Mouse (Mus musculus) heart, postnatal 0 days (tissue): ENCODE results near the gene Gm5129. TPM values are rescaled to one million over a fixed set of nuclear protein-coding genes. Genes with fewer than 3 reads are reported as not detected.

ENCODE experiments used
- ATAC-seq: fragments of 200-750 bp; cut with Nextera tagmentation; 2 replicates; pipeline ENCODE4 v1.8.0; 2017; ENCODE audit warnings: low read depth, moderate number of reproducible peaks, moderate library complexity; ENCODE audit not compliant: insufficient read depth
- DNase-seq: peaks from one replicate; pipeline ENCODE4 v3.0.0-alpha.2; 2016; ENCODE audit warnings: low spot score
- H3K27ac ChIP-seq: fragments of 300-500 bp; sonication (generic); 2 replicates; pipeline ENCODE4 v1.5.1; 2014; ENCODE audit warnings: low read depth, mild to moderate bottlenecking
- H3K27me3 ChIP-seq: fragments of 300-500 bp; sonication (generic); 2 replicates; pipeline ENCODE4 v1.6.1; 2014; ENCODE audit warnings: low read length, mixed read lengths; ENCODE audit not compliant: control insufficient read depth, insufficient read depth
- H3K36me3 ChIP-seq: fragments of 300-500 bp; sonication (generic); replicated peaks from 2 replicates; pipeline ENCODE4 v1.6.1; 2014; ENCODE audit warnings: low read length, mixed read lengths; ENCODE audit not compliant: control insufficient read depth, insufficient read depth
- H3K4me1 ChIP-seq: fragments of 300-500 bp; sonication (generic); 2 replicates; pipeline ENCODE4 v1.6.1; 2014; ENCODE audit warnings: antibody characterized with exemption; ENCODE audit not compliant: control insufficient read depth, insufficient read depth
- H3K4me2 ChIP-seq: fragments of 300-500 bp; sonication (generic); 2 replicates; pipeline ENCODE4 v1.6.1; 2014; ENCODE audit warnings: low read depth, mild to moderate bottlenecking, low read length, moderate library complexity
- H3K4me3 ChIP-seq: fragments of 300-500 bp; sonication (generic); 2 replicates; pipeline ENCODE4 v1.5.1; 2014; ENCODE audit warnings: low read depth, low read length
- H3K9ac ChIP-seq: fragments of 300-500 bp; sonication (generic); replicated peaks from 2 replicates; pipeline ENCODE4 v1.6.1; 2014; ENCODE audit warnings: low read depth, low read length, mixed read lengths
- H3K9me3 ChIP-seq: fragments of 300-500 bp; sonication (generic); replicated peaks from 2 replicates; pipeline ENCODE4 v1.6.1; 2016; ENCODE audit warnings: low read length; ENCODE audit not compliant: control insufficient read depth
- CTCF ChIP-seq: IDR thresholded peaks from 2 replicates; pipeline ENCODE4 v1.5.1; 2016; ENCODE audit warnings: antibody characterized with exemption, control low read depth, low read depth
- EP300 ChIP-seq: IDR thresholded peaks from 2 replicates; pipeline ENCODE4 v1.6.1; 2016; ENCODE audit warnings: antibody characterized with exemption, low read depth
- WGBS: fragments of 180-500 bp; shearing (Covaris S2); extraction: QIAGEN DNeasy Blood & Tissue Kit; methylation state at CpG from one replicate; pipeline ENCODE4 v1.1.7; 2014; 5-methylcytosine and 5-hydroxymethylcytosine counted together
- polyA plus RNA-seq: library from polyadenylated mRNA; unstranded; fragments of >200 nt; fragmentation: Nextera tagmentation; extraction: Ambion mirVana; gene quantifications from 2 replicates; pipeline ENCODE4 v1.2.1, GENCODE M21; 2015
- total RNA-seq: library from RNA; depleted of rRNA; stranded (reverse); fragments of >200 nt; gene quantifications from 2 replicates; pipeline ENCODE4 v1.2.3, GENCODE M21; 2014; ENCODE audit warnings: low replicate concordance

The Gm5129 gene
- total and polyA plus RNA-seq, 2 experiments from 2014 or later: not detected

DNA sequence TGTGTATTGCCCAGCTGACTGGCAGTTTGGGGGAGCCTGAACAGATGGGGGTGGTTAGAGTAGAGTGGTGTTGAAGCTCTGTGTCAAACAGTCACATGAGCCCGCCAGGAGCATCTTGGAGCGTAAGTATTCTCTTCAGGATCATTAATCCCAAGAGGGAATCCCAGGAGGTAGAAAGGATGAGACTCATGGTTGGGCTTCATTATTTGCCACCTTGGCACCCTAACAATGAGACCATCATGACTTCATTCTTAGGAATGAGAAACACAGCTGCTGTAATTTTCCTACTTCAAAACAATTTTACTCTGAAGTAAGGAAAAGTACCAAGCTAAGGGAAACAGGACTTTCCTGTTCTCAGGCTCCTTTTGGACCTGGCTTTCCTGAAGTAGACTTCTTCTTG lies 10.4 kb downstream of the Gm5129 start:
- TF ChIP-seq CTCF: no peak
- ATAC-seq: no peak
- H3K4me1 ChIP-seq: no peaks in the 10 kb centered on the region
- H3K9me3 ChIP-seq: no peaks in the 10 kb centered on the region
- H3K4me3 ChIP-seq: no peak overlapping the region
- H3K36me3 ChIP-seq: no peaks in the 10 kb centered on the region
- WGBS: 73% methylated on average over 2 of the region's 2 CpGs
- no peak overlapping the region for H3K27ac ChIP-seq
- DNase-seq: no peak
- no peaks in the 10 kb centered on the region for H3K27me3 ChIP-seq
- H3K4me2 ChIP-seq: no peak overlapping the region
- no peak overlapping the region for H3K9ac ChIP-seq

DNA sequence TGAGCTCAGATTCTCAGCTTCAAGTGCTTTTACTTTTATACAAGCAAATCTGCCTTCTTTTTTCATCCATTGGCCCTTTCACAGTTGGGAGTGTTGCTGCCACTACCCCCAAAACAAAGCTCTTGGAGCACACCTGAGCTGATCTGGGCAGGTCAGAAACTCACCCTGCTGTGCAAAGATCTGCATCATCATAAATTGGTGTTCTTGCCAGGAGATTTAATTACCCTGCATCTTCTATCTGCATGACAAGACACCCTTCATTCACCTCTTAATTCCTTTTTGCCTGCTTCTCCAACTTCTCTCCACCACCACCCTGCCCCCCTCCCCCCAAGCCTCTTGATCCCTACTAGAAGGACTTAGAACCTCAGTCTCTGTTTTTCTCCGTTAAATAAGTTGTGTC lies 14.6 kb downstream of the Gm5129 start:
- H3K4me3 ChIP-seq: no peak overlapping the region
- no peak overlapping the region for H3K4me2 ChIP-seq
- no peaks in the 10 kb centered on the region for H3K9me3 ChIP-seq
- TF ChIP-seq CTCF (no peak), EP300 (no peak)
- ATAC-seq: no peak
- H3K27me3 ChIP-seq: no peaks in the 10 kb centered on the region
- no peak overlapping the region for H3K27ac ChIP-seq
- WGBS: 26% methylated on average over 1 of the region's 1 CpGs
- no peaks in the 10 kb centered on the region for H3K36me3 ChIP-seq
- no peak overlapping the region for H3K9ac ChIP-seq
- DNase-seq: no peak
- no peaks in the 10 kb centered on the region for H3K4me1 ChIP-seq

DNA sequence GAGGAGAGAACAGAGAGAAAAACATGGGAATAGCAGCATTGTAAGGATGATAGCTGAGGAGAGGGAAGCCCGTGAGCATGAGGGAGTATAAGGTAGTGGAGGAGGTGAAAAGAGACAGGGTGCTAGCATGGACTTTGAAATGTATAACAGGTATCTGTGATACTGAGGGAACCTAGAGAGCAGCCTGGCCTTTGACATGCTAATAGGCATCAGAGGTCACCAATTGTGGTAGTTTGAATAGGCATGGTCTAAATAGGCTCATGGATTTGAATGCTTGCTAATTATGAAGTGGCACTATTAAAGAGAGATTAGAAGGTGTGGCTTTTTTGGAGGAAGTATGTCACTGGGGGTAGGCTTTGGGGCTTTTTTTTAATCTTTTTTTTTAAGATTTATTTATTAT lies 22.8 kb downstream of the Gm5129 start:
- H3K4me1 ChIP-seq: no peaks in the 10 kb centered on the region
- no peak for ATAC-seq
- WGBS: 55% methylated on average over 1 of the region's 1 CpGs
- TF ChIP-seq EP300: no peak
- TF ChIP-seq CTCF: no peak
- no peak overlapping the region for H3K9ac ChIP-seq
- H3K4me2 ChIP-seq: no peak overlapping the region
- H3K9me3 ChIP-seq: no peaks in the 10 kb centered on the region
- no peak overlapping the region for H3K27ac ChIP-seq
- H3K36me3 ChIP-seq: no peaks in the 10 kb centered on the region
- H3K4me3 ChIP-seq: no peak overlapping the region
- H3K27me3 ChIP-seq: no peaks in the 10 kb centered on the region
- no peak for DNase-seq

DNA sequence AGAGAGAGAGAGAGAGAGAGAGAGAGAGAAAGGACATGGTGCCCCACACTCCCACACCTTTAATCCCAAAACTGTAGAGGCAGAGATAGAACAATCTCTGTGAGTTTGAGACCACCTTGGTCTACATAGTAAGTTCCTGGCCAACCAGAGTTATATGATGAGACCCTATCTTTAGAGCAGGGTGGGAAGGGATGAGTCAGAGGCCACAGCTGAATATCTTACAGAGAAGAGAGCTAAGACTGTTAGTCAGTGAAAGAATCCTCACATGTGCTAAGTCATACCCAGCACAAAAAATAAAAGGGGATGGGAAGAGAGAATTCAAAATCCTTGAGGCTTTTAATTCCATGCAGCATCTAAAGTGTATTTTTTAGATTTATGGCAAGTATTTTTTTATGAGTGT lies 24.1 kb downstream of the Gm5129 start:
- no peak overlapping the region for H3K4me3 ChIP-seq
- H3K27me3 ChIP-seq: no peaks in the 10 kb centered on the region
- no peaks in the 10 kb centered on the region for H3K4me1 ChIP-seq
- no peaks in the 10 kb centered on the region for H3K36me3 ChIP-seq
- no peak for TF ChIP-seq CTCF
- TF ChIP-seq EP300: no peak
- H3K4me2 ChIP-seq: no peak overlapping the region
- H3K9ac ChIP-seq: no peak overlapping the region
- H3K27ac ChIP-seq: no peak overlapping the region
- no peak for DNase-seq
- H3K9me3 ChIP-seq: no peaks in the 10 kb centered on the region
- no peak for ATAC-seq

DNA sequence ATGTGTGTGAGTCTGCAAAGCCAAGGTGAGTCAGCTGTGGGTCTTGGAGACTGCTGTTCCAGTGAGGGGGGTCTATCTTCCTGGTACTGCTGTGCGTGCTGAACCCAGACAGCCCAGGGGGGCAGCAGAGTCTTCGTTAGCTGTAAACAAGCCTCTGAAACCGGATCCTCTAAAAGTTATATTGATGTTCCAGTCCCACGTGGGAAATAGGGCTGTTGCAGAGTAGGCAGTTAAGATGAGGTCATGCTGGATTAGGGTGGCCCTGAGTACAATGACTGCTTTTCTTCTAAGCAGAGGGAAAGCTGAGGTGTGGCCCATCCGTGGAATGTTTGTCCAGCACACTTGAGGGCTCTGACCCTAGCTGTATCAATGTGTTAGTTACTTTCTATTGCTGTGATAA lies 27.5 kb downstream of the Gm5129 start:
- ATAC-seq: no peak
- TF ChIP-seq EP300 (no peak), CTCF (no peak)
- WGBS: 23% methylated on average over 5 of the region's 5 CpGs
- no peaks in the 10 kb centered on the region for H3K9me3 ChIP-seq
- no peak overlapping the region for H3K27ac ChIP-seq
- DNase-seq: no peak
- H3K4me3 ChIP-seq: no peak overlapping the region
- H3K36me3 ChIP-seq: no peaks in the 10 kb centered on the region
- H3K4me2 ChIP-seq: no peak overlapping the region
- H3K27me3 ChIP-seq: no peaks in the 10 kb centered on the region
- no peaks in the 10 kb centered on the region for H3K4me1 ChIP-seq
- no peak overlapping the region for H3K9ac ChIP-seq

DNA sequence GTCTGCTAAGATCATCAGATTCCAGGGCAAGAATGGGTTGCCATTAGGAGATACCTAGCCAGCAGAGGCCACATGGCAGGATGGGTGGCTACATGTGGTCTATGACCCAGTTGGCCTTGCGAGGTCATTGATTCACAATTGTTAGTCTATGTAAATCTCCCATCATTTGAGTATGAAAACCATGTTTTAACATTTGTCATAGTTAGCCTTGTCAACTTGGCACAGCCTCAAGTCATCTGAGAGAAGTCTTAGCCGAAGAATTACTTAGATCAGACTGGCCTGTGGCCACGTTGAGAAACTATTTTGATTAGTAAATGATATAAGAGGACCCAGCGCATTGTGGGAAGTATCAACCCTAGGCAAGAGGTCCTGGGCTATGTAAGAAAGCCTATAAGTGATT lies 28.5 kb downstream of the Gm5129 start:
- no peak for TF ChIP-seq CTCF
- Histone ChIP-seq H3K4me1 (no peaks in the 10 kb centered on the region), H3K36me3 (no peaks in the 10 kb centered on the region), H3K9me3 (no peaks in the 10 kb centered on the region), H3K4me2 (no peak overlapping the region), H3K27ac (no peak overlapping the region), H3K27me3 (no peaks in the 10 kb centered on the region), H3K9ac (no peak overlapping the region), H3K4me3 (no peak overlapping the region)
- 79% methylated on average over 4 of the region's 4 CpGs for WGBS
- DNase-seq: no peak
- no peak for ATAC-seq
